Mouse (Mus musculus) thymus, postnatal 25 days (tissue): ENCODE data around the gene 2510002D24Rik.
"Not testable (repeated sequence)": the region's sequence is repeated elsewhere in the genome, so short reads cannot be mapped to it uniquely, and the experiment has no call there.

ENCODE experiments used
- DNase-seq: peaks from one replicate; pipeline ENCODE4 v3.0.0; 2022

2510002D24Rik gene

GRCm38 (mm10) chr16:18836468-18837208 lies at the start of gene 2510002D24Rik, which contains the start of gene Gm28539:
2510002D24Rik (plus strand) TSS chr16:18836578.
Gm28539 (plus strand) TSS chr16:18836584.
- DNase-seq = peak; percentile 96

GRCm38 (mm10) chr16:18786652-18787051 lies 49.7 kb upstream of the 2510002D24Rik start:
- no peak for DNase-seq

- no peak for DNase-seq
Observed at GRCm38 (mm10) chr16:18788627-18789406, 47.6 kb upstream of the 2510002D24Rik start.

- DNase-seq = no peak
Observed at GRCm38 (mm10) chr16:18795223-18795899, 41.0 kb upstream of the 2510002D24Rik start.

GRCm38 (mm10) chr16:18796645-18797044 lies 39.7 kb upstream of the 2510002D24Rik start:
- no peak for DNase-seq

- no peak for DNase-seq
Observed at GRCm38 (mm10) chr16:18798151-18798550, 38.2 kb upstream of the 2510002D24Rik start.

GRCm38 (mm10) chr16:18798841-18799240 lies 37.5 kb upstream of the 2510002D24Rik start:
- DNase-seq = peak; percentile 35

- DNase-seq = no peak
Observed at GRCm38 (mm10) chr16:18805746-18806145, 30.6 kb upstream of the 2510002D24Rik start.

- DNase-seq = no peak
Observed at GRCm38 (mm10) chr16:18809001-18809400, 27.4 kb upstream of the 2510002D24Rik start.

GRCm38 (mm10) chr16:18811032-18811431 lies 25.3 kb upstream of the 2510002D24Rik start:
- no peak for DNase-seq

- peak; percentile 86 for DNase-seq
Observed at GRCm38 (mm10) chr16:18811468-18812384, 24.7 kb upstream of the 2510002D24Rik start, which contains the start of the genes Ufd1 and Cdc45. Ufd1 (plus strand) TSS chr16:18811779. Cdc45 (minus strand) TSS chr16:18811987.

- DNase-seq = no peak
Observed at GRCm38 (mm10) chr16:18812385-18812910, 23.9 kb upstream of the 2510002D24Rik start.

- no peak for DNase-seq
Observed at GRCm38 (mm10) chr16:18822356-18822755, 14.0 kb upstream of the 2510002D24Rik start.

GRCm38 (mm10) chr16:18822925-18823324 lies 13.5 kb upstream of the 2510002D24Rik start:
- no peak for DNase-seq

GRCm38 (mm10) chr16:18828630-18829029 lies 7.7 kb upstream of the 2510002D24Rik start:
- no peak for DNase-seq

GRCm38 (mm10) chr16:18829102-18829501 lies 7.3 kb upstream of the 2510002D24Rik start:
- DNase-seq = no peak

- no peak for DNase-seq
Observed at GRCm38 (mm10) chr16:18833486-18833885, 2.9 kb upstream of the 2510002D24Rik start.

- no peak for DNase-seq
Observed at GRCm38 (mm10) chr16:18836073-18836467, 308 bp upstream of the 2510002D24Rik start.

GRCm38 (mm10) chr16:18838346-18838745 lies 2.0 kb downstream of the 2510002D24Rik start:
- DNase-seq = no peak

GRCm38 (mm10) chr16:18846301-18846820 lies 10.0 kb downstream of the 2510002D24Rik start:
- DNase-seq = no peak

- DNase-seq = not testable (repeated sequence)
Observed at GRCm38 (mm10) chr16:18849521-18850190, 13.3 kb downstream of the 2510002D24Rik start.
